Mouse (Mus musculus): ENCODE measurements around the gene Lrrc36. TPM values are rescaled to one million over a fixed set of nuclear protein-coding genes. Genes with fewer than 3 reads are reported as not detected.

Lrrc36 gene
- polyA plus RNA-seq, 1 experiment from 2014 or later = 0.17 TPM

DNA sequence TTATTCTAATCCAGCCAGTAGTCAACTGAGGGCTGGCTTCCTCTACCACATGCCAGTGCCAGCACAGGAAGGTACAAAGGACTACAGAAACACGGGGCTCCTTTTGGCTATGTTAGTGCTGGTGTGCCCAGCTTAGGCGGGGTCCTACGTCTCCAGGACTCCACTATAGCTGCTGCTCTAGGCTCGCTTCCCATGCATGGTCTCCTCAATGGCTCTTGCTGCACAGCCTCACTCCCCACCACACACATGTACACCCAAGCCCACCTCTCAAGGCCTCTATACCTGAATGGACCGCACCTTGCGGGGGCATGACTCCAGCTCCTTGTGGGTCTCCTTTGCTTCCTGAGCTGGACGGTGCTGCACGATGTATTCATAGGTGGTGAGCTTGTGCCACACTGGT, 62.4 kb downstream of the Lrrc36 start:
- Histone ChIP-seq H3K4me2 (replicated peaks; ENCODE audit: low read depth, low read length) (no peak overlapping the region), H3K4me3 (ENCODE audit: low read length) (no peak overlapping the region), H3K9me3 (ENCODE audit: low read length) (no peaks in the 10 kb centered on the region), H3K9ac (replicated peaks; ENCODE audit: low read length) (no peak overlapping the region), H3K4me1 (ENCODE audit: insufficient read depth, low read length) (peaks cover 40% of the 10 kb centered on the region), H3K27me3 (ENCODE audit: insufficient read depth, low read length) (no peaks in the 10 kb centered on the region), H3K27ac (ENCODE audit: low read length) (no peak overlapping the region), H3K36me3 (ENCODE audit: insufficient read depth, low read length) (peaks cover 2% of the 10 kb centered on the region)
- ATAC-seq (ENCODE audit: low FRiP score, low TSS enrichment) = no peak
- WGBS = 94% methylated on average over 8 of the region's 8 CpGs

DNA sequence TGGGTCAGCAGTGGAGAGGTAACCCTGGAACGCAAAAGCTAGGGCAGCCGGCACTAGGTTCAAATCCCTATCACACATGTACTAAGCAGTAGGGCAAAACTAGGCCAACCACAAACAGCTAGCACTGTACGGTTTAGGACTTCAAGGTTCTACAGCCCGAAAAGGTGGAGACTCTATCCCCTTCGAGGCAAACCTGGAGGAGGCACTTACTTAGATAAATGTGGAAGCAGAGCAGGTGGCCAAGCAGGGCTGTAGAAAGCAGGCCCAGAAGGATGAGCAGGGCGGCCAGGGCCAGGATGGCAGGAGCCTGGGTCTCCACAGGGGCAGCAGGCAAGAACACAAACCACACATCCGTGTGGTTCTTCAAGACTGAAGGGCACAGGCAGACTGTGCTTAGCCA, 62.8 kb downstream of the Lrrc36 start:
- 92% methylated on average over 7 of the region's 7 CpGs for WGBS
- H3K9ac ChIP-seq (replicated peaks; ENCODE audit: low read length) = no peak overlapping the region

DNA sequence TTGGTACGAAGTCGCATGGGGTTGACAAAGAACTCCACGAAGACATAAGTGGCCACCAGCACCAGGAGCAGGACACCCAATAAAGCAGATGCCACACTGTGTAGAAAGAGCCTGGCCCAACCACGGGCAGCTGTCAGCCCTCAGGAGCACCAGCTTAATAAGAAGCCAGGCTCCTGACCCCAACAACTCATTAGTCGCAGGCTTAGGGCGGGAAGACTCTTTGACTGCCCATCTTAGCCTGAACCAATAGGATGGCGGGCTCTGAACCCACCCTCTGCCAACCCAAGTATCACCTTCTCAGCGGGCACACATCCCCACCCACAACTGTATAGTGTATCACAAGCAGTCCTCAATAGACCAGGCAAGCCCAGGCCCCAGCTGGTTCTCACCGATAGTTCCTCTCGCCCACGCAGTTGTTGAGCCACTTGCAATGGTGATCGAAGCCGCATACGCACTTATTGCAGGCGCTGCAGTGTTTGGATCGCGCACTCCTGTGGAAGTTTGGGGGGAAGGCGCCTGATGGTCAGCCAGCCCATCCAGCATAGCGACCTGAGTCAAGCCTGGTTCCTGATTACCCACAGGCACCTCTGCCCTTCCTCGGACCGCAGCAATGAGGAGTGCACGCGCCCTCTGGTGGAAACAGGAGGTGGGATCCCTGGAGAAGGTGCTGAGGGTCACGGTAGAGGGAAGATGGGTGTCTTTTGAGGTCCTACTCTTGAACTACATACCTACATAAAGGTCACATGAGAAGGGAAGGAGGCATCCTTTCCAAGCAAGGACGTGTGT, 63.5 kb downstream of the Lrrc36 start:
- Histone ChIP-seq H3K27ac (ENCODE audit: low read length) (no peak overlapping the region), H3K9me3 (ENCODE audit: low read length) (no peaks in the 10 kb centered on the region), H3K27me3 (ENCODE audit: insufficient read depth, low read length) (no peaks in the 10 kb centered on the region), H3K4me2 (replicated peaks; ENCODE audit: low read depth, low read length) (0 out of 2 replicates have a peak overlapping the region, but pooled peaks have one; percentile 1), H3K36me3 (ENCODE audit: insufficient read depth, low read length) (peaks cover 2% of the 10 kb centered on the region), H3K9ac (replicated peaks; ENCODE audit: low read length) (0 out of 2 replicates have a peak overlapping the region, but pooled peaks have one; percentile 10), H3K4me1 (ENCODE audit: insufficient read depth, low read length) (peaks cover 37% of the 10 kb centered on the region), H3K4me3 (ENCODE audit: low read length) (no peak overlapping the region)
- WGBS = 39% methylated on average over 25 of the region's 25 CpGs
- ATAC-seq (ENCODE audit: low FRiP score, low TSS enrichment) = peak; percentile 55

More for the DNA sequence above, 62.8 kb downstream of the Lrrc36 start:
- no peak for ATAC-seq (ENCODE audit: low FRiP score, low TSS enrichment)
- H3K27me3 ChIP-seq (ENCODE audit: insufficient read depth, low read length) = no peaks in the 10 kb centered on the region
- H3K4me3 ChIP-seq (ENCODE audit: low read length) = no peak overlapping the region
- peaks cover 40% of the 10 kb centered on the region for H3K4me1 ChIP-seq (ENCODE audit: insufficient read depth, low read length)
- H3K9me3 ChIP-seq (ENCODE audit: low read length) = no peaks in the 10 kb centered on the region
- H3K4me2 ChIP-seq (replicated peaks; ENCODE audit: low read depth, low read length) = no peak overlapping the region
- peaks cover 2% of the 10 kb centered on the region for H3K36me3 ChIP-seq (ENCODE audit: insufficient read depth, low read length)
- no peak overlapping the region for H3K27ac ChIP-seq (ENCODE audit: low read length)

DNA sequence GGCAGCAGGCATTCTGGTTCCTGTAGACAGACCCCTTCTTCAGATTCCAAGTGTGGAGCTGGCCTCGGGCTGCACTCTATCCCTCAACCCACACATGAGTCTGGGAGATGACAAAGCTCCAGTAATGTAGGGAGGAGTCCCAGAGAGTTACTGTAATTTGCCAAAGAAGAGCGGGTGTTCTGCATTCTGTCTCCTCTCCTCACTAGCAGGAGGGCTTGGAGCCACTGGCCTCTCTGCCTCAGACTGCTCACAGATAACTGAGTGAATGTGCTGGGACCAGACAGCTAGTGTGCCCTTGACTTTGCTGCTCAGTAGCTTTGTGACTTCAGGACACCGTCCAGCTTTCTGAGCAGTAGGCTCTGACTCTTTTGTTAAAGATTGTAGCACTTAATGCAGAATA, 64.4 kb downstream of the Lrrc36 start:
- WGBS = 85% methylated on average over 3 of the region's 3 CpGs
- Histone ChIP-seq H3K36me3 (ENCODE audit: insufficient read depth, low read length) (peaks cover 8% of the 10 kb centered on the region), H3K27ac (ENCODE audit: low read length) (no peak overlapping the region), H3K9ac (replicated peaks; ENCODE audit: low read length) (no peak overlapping the region), H3K9me3 (ENCODE audit: low read length) (no peaks in the 10 kb centered on the region), H3K4me2 (replicated peaks; ENCODE audit: low read depth, low read length) (no peak overlapping the region), H3K4me3 (ENCODE audit: low read length) (no peak overlapping the region), H3K27me3 (ENCODE audit: insufficient read depth, low read length) (no peaks in the 10 kb centered on the region), H3K4me1 (ENCODE audit: insufficient read depth, low read length) (peaks cover 36% of the 10 kb centered on the region)
- no peak for ATAC-seq (ENCODE audit: low FRiP score, low TSS enrichment)

DNA sequence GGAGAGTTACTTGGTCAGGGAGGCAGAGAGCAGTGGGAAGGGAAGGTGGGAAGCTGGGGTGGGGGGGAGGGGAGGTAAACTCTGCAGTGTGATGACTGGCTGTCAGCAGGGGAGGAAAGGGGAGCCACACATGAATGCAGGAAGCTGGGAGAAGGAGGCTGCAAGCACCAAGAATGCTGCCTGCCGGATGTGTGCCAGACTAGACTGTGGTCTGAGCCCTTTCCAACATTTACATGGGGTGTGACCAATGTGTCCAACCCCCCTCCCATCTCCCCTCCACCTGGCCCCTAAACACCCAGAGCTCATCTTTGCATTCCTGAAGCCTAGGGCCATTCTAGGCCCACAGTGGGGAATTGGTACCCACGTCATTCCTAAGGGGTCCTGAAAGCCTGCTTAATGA, 67.6 kb downstream of the Lrrc36 start:
- WGBS = 41% methylated on average over 2 of the region's 2 CpGs
- H3K27ac ChIP-seq (ENCODE audit: low read length) = no peak overlapping the region
- H3K4me1 ChIP-seq (ENCODE audit: insufficient read depth, low read length) = peaks cover 28% of the 10 kb centered on the region; the same call in 1 of the 2 replicates
- peaks cover 15% of the 10 kb centered on the region for H3K36me3 ChIP-seq (ENCODE audit: insufficient read depth, low read length)
- no peaks in the 10 kb centered on the region for H3K9me3 ChIP-seq (ENCODE audit: low read length)
- H3K4me3 ChIP-seq (ENCODE audit: low read length) = no peak overlapping the region
- no peak overlapping the region for H3K9ac ChIP-seq (replicated peaks; ENCODE audit: low read length)
- ATAC-seq (ENCODE audit: low FRiP score, low TSS enrichment) = no peak
- H3K4me2 ChIP-seq (replicated peaks; ENCODE audit: low read depth, low read length) = no peak overlapping the region
- no peaks in the 10 kb centered on the region for H3K27me3 ChIP-seq (ENCODE audit: insufficient read depth, low read length)

DNA sequence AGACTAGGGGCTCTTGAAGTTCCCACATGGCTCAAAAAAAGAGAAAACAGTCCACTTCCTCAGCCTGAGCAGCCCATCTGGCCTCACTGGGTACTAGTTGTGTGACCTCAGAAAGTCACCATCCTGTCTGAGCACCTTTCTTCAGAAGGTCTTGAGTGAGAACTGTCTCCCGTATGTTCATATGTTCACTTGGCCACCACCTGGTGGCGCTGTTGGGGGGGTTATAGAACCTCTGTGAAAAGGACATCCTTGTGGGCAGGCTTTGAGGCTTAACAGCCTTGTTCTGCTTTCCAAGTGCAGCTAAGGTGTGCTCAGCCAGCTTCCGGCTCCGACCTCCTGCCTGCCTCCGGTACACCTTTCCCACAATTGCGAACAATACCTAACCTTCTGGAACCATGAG, 68.1 kb downstream of the Lrrc36 start:
- Histone ChIP-seq H3K4me1 (ENCODE audit: insufficient read depth, low read length) (peaks cover 25% of the 10 kb centered on the region; the same call in 1 of the 2 replicates), H3K9me3 (ENCODE audit: low read length) (no peaks in the 10 kb centered on the region), H3K4me2 (replicated peaks; ENCODE audit: low read depth, low read length) (no peak overlapping the region), H3K27ac (ENCODE audit: low read length) (no peak overlapping the region), H3K27me3 (ENCODE audit: insufficient read depth, low read length) (no peaks in the 10 kb centered on the region), H3K9ac (replicated peaks; ENCODE audit: low read length) (no peak overlapping the region), H3K36me3 (ENCODE audit: insufficient read depth, low read length) (peaks cover 15% of the 10 kb centered on the region), H3K4me3 (ENCODE audit: low read length) (no peak overlapping the region)
- ATAC-seq (ENCODE audit: low FRiP score, low TSS enrichment) = no peak
- 73% methylated on average over 6 of the region's 6 CpGs for WGBS

DNA sequence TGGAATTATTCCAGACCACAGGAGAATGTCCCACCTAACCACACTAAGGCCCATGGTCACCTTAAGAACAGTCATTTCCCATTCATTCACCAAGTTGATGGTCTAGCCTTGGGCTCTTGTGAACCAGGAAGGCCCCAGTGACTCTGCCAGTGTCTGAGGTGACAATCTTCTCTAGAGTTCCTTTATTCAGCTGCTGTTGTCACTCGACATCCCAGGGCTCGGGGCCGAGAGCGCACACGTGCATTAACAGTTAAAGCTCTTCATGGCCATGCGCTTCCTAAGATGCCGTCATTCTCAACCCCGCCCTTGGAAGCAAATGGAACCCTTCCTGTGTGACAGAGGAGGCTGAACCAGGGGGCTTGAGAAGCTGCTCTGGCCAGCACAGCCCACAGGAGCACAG, 68.8 kb downstream of the Lrrc36 start:
- ATAC-seq (ENCODE audit: low FRiP score, low TSS enrichment) = no peak
- Histone ChIP-seq H3K36me3 (ENCODE audit: insufficient read depth, low read length) (peaks cover 15% of the 10 kb centered on the region), H3K4me3 (ENCODE audit: low read length) (no peak overlapping the region), H3K9me3 (ENCODE audit: low read length) (no peaks in the 10 kb centered on the region), H3K27me3 (ENCODE audit: insufficient read depth, low read length) (no peaks in the 10 kb centered on the region), H3K9ac (replicated peaks; ENCODE audit: low read length) (no peak overlapping the region), H3K27ac (ENCODE audit: low read length) (no peak overlapping the region), H3K4me1 (ENCODE audit: insufficient read depth, low read length) (peaks cover 18% of the 10 kb centered on the region; the same call in 1 of the 2 replicates), H3K4me2 (replicated peaks; ENCODE audit: low read depth, low read length) (no peak overlapping the region)
- WGBS = 86% methylated on average over 8 of the region's 8 CpGs

DNA sequence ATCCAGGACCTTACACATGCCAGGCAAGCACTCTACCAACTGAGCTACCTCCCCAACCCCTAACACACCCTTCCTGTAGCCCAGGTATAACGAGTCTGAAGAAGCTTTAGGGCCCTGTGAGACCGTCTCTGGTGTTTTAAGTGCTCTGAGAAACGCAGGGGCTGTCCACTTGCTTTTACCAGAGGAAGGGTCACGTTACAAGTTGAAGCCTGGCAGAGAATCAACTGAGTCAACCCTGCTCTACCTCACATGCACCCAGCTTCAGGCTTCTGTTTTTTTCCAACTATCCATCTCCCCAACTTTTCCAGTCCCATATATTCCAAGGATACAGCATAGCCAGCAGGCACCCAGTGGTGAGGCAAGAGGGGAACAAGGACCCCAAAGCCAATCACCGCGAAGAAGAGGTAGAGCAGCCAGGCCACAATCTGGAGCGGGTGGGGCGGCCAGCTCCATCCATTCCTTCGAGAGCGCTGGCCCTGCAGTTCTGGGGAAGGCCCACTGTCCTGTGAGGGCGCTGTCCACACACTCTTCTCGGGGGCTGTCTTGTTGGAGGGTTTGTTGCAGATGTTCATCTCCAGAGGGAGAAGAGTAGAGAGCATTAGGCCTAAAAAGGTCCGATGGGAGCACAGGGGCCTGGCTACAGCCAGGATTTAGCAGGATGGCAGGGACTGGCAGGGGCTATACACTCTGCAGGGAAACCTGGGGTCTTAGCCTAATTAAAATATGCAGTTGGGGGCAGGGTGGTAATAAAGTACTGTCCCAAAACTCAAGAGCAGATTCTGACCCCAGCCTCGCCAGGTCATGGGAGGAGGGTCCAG, 70.0 kb downstream of the Lrrc36 start:
- Histone ChIP-seq H3K9me3 (ENCODE audit: low read length) (no peaks in the 10 kb centered on the region), H3K4me1 (ENCODE audit: insufficient read depth, low read length) (peaks cover 16% of the 10 kb centered on the region; the same call in 1 of the 2 replicates), H3K4me3 (ENCODE audit: low read length) (no peak overlapping the region), H3K27ac (ENCODE audit: low read length) (no peak overlapping the region), H3K27me3 (ENCODE audit: insufficient read depth, low read length) (no peaks in the 10 kb centered on the region), H3K4me2 (replicated peaks; ENCODE audit: low read depth, low read length) (no peak overlapping the region), H3K9ac (replicated peaks; ENCODE audit: low read length) (no peak overlapping the region), H3K36me3 (ENCODE audit: insufficient read depth, low read length) (peaks cover 15% of the 10 kb centered on the region)
- WGBS = 44% methylated on average over 14 of the region's 14 CpGs
- peak; percentile 50 for ATAC-seq (ENCODE audit: low FRiP score, low TSS enrichment)

DNA sequence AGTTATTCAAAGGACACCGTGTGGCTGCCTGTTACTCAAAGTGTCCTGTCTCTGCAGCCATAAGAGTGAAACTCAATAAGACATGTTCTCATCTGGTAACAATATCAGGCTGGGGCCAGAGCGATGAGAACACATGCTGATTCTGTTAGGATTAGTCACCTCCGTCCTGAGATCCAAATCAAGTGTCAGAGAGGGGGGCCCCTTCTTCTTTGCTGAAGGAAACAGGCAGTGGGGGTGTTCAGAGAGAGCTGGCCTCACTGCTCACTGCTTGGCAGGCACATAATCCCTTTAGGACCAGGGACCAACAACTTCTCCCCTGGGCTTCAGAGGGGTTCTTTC, 70.6 kb downstream of the Lrrc36 start:
- no peak overlapping the region for H3K9ac ChIP-seq (replicated peaks; ENCODE audit: low read length)
- no peaks in the 10 kb centered on the region for H3K9me3 ChIP-seq (ENCODE audit: low read length)
- H3K4me3 ChIP-seq (ENCODE audit: low read length) = no peak overlapping the region
- H3K4me1 ChIP-seq (ENCODE audit: insufficient read depth, low read length) = peaks cover 16% of the 10 kb centered on the region; the same call in 1 of the 2 replicates
- no peaks in the 10 kb centered on the region for H3K27me3 ChIP-seq (ENCODE audit: insufficient read depth, low read length)
- no peak overlapping the region for H3K4me2 ChIP-seq (replicated peaks; ENCODE audit: low read depth, low read length)
- ATAC-seq (ENCODE audit: low FRiP score, low TSS enrichment) = peak; percentile 3; the same call in 1 of the 2 replicates
- 37% methylated on average over 3 of the region's 3 CpGs for WGBS
- 0 out of 2 replicates have a peak overlapping the region, but pooled peaks have one; percentile 20 for H3K27ac ChIP-seq (ENCODE audit: low read length)
- H3K36me3 ChIP-seq (ENCODE audit: insufficient read depth, low read length) = peaks cover 12% of the 10 kb centered on the region
